Mouse (Mus musculus) ES-Bruce4 (cell line): ENCODE results near the gene Agt.
A peak's percentile ranks its signal among the peaks of the same experiment; 100 is the strongest.

Experiments used
- EP300 ChIP-seq: IDR thresholded peaks from 2 replicates; pipeline ENCODE4 v1.6.1; 2011; ENCODE audit warnings: low read depth, low read length; ENCODE audit not compliant: insufficient read depth
- POLR2A ChIP-seq: IDR thresholded peaks from one replicate; pipeline ENCODE4 v1.8.1; 2011; ENCODE audit warnings: low read length; ENCODE audit not compliant: insufficient read depth

DNA sequence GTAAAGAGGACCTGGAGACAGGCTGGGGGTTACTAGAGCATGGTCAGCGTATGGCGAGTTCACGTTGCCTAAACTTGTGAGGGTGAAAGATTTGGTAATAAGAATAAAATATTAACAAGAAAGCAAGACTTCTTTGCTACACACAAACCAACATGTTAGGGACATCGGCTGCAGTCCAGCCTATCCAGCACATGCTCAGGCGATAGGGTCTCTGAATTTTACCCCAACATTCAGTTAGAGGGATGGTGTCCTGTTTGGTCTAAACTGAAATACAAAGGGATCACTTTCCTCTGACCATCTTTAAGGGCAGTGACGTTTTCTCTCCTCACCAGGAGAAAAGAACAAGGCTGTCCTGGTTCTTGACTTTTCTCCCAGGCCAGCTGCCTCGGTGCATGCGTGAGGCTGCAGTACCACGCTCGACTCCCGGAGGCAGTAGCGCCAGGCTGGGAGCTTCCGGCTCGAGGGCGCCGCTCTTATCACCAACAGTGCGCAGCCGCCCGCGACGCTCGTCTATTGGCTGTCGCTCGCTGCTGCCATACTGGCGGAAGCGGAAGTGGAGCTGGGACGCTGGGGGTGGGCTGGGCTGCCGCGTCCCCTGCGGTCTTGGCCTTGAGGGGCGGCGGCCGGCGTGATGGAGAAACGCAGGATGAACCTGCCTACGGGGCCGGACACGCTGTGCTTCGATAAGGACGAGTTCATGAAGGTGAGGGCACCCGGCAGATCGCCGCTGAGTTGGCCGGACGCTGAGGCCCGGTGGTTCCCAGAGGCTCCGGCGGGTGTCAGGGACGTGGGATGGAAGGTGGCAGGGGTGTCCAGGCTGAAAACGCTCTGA is 49.0 kb downstream of the Agt start, which contains the start of gene Cog2:
- TF ChIP-seq EP300 (peak; percentile 10; the same call in 1 of the 2 replicates), POLR2A (peak; percentile 51)
